Mouse (Mus musculus) gastrocnemius, adult 8-10 months (tissue): ENCODE results near the gene Ctsf. TPM values are rescaled to one million over a fixed set of nuclear protein-coding genes. Genes with fewer than 3 reads are reported as not detected.

ENCODE experiments used
- DNase-seq, 2 experiments: peaks; one replicate each; pipeline ENCODE4 v3.0.0; 2022; ENCODE audit warnings: low spot score in 2 of 2
- total RNA-seq, 4 experiments: library from RNA; stranded (reverse); gene quantifications; 2 replicates each; pipeline ENCODE4 v1.2.4; 2022

The Ctsf gene
- total RNA-seq, 4 experiments from 2014 or later = 26.2 to 36.7 (median 31.9) TPM

DNA sequence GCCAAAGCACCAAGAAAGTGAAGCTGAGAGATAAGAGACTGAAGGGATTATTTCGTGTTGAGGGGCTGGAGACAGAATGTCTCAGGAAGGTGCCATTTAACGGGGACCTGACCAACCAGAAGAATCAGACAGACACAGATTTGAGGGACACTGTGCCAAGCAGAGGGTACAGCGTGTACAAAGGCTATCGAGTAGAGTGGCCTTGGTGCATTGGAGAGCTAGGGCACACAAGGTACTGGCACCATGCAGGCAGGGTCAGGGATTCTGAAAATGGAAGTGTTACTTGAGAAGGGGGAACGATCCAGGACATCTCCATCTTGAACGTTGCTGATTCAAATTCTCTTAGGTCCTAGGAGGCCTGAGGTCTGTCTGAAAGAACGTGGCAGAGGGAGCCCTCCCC lies 54.4 kb downstream of the Ctsf start:
- DNase-seq = no peak

Other genes with a start within 250 kb of the Ctsf start
- gene Lrfn4, start 239.5 kb upstream of the Ctsf start, total RNA-seq = 1 to 10 TPM in 2 of 4 experiments, under 1 TPM in 2; 0.46 to 6.3 (median 1.1) TPM
- 1 to 10 TPM; 3.2 to 7.5 (median 4.0) TPM for gene Rce1, start 229.5 kb upstream of the Ctsf start, total RNA-seq
- not detected for gene Gm960, start 156.5 kb upstream of the Ctsf start, total RNA-seq
- gene Sptbn2, start 144.0 kb upstream of the Ctsf start, total RNA-seq = under 1 TPM in 3 of 4 experiments, not detected in 1; 0.04 to 0.10 (median 0.07) TPM
- 1 to 10 TPM; 2.0 to 2.9 (median 2.7) TPM for gene Rbm4b, start 98.6 kb upstream of the Ctsf start, total RNA-seq
- gene Rbm4, start 61.2 kb upstream of the Ctsf start, total RNA-seq = 10 to 100 TPM; 32.2 to 39.3 (median 33.5) TPM
- gene Gm21992, start 43.5 kb upstream of the Ctsf start, total RNA-seq = 10 to 100 TPM in 3 of 4 experiments, 1 to 10 TPM in 1; 8.7 to 14.3 (median 11.8) TPM
- gene Rbm14, start 43.5 kb upstream of the Ctsf start, total RNA-seq = 1 to 10 TPM; 5.5 to 7.2 (median 6.5) TPM
- 10 to 100 TPM; 18.0 to 27.4 (median 22.5) TPM for gene Ccs, start 15.8 kb upstream of the Ctsf start, total RNA-seq
- gene Ccdc87, start 15.8 kb upstream of the Ctsf start, total RNA-seq = not detected
- over 10,000 TPM in 2 of 4 experiments, 1,000 to 10,000 TPM in 2; 9,112 to 10,193 (median 10,010) TPM for gene Actn3, start 22.8 kb downstream of the Ctsf start, total RNA-seq
- gene Zdhhc24, start 23.5 kb downstream of the Ctsf start, total RNA-seq = 1 to 10 TPM; 1.8 to 3.6 (median 2.6) TPM
- gene Bbs1, start 51.5 kb downstream of the Ctsf start, total RNA-seq = 1 to 10 TPM; 1.1 to 3.3 (median 1.2) TPM
- gene Dpp3, start 73.2 kb downstream of the Ctsf start, total RNA-seq = 10 to 100 TPM; 12.5 to 14.3 (median 13.1) TPM
- gene Peli3, start 88.0 kb downstream of the Ctsf start, total RNA-seq = 1 to 10 TPM; 2.7 to 3.8 (median 3.3) TPM
- gene Mrpl11, start 107.0 kb downstream of the Ctsf start, total RNA-seq = 10 to 100 TPM; 56.3 to 63.7 (median 60.7) TPM
- under 1 TPM in 1 of 4 experiments, not detected in 3; 0.11 TPM for gene Npas4, start 135.2 kb downstream of the Ctsf start, total RNA-seq
- gene Slc29a2, start 168.7 kb downstream of the Ctsf start, total RNA-seq = 1 to 10 TPM; 4.0 to 6.1 (median 4.3) TPM
- 10 to 100 TPM; 16.0 to 23.1 (median 19.5) TPM for gene B4gat1, start 183.7 kb downstream of the Ctsf start, total RNA-seq
- 1 to 10 TPM in 3 of 4 experiments, under 1 TPM in 1; 0.61 to 1.7 (median 1.4) TPM for gene AC124502.3, start 183.8 kb downstream of the Ctsf start, total RNA-seq
- 10 to 100 TPM; 14.8 to 17.6 (median 16.4) TPM for gene Brms1, start 186.2 kb downstream of the Ctsf start, total RNA-seq
- 1 to 10 TPM in 1 of 4 experiments, under 1 TPM in 3; 0.47 to 1.0 (median 0.75) TPM for gene Rin1, start 195.4 kb downstream of the Ctsf start, total RNA-seq
- 1 to 10 TPM; 5.2 to 8.9 (median 7.0) TPM for gene Cd248, start 212.9 kb downstream of the Ctsf start, total RNA-seq
- under 1 TPM in 1 of 4 experiments, not detected in 3; 0.12 TPM for gene Tmem151a, start 230.4 kb downstream of the Ctsf start, total RNA-seq
- gene Yif1a, start 233.4 kb downstream of the Ctsf start, total RNA-seq = 10 to 100 TPM; 37.4 to 44.7 (median 39.8) TPM
- gene Cnih2, start 243.4 kb downstream of the Ctsf start, total RNA-seq = not detected